Mouse (Mus musculus) hindbrain, embryonic 13.5 days (tissue): ENCODE data around the gene Sar1a. TPM values are rescaled to one million over a fixed set of nuclear protein-coding genes. Genes with fewer than 3 reads are reported as not detected.

ENCODE experiments used
- ATAC-seq: fragments of 200-750 bp; cut with Nextera tagmentation; 2 replicates; pipeline ENCODE4 v1.8.0; 2017; ENCODE audit warnings: moderate TSS enrichment; ENCODE audit not compliant: low FRiP score
- H3K27ac ChIP-seq: fragments of 300-500 bp; sonication (generic); 2 replicates; pipeline ENCODE4 v1.5.1; 2015; ENCODE audit warnings: inconsistent platforms, mild to moderate bottlenecking, moderate library complexity
- H3K27me3 ChIP-seq: fragments of 300-500 bp; sonication (generic); 2 replicates; pipeline ENCODE4 v1.6.1; 2015; ENCODE audit warnings: mild to moderate bottlenecking, inconsistent platforms
- H3K36me3 ChIP-seq: fragments of 300-500 bp; sonication (generic); 2 replicates; pipeline ENCODE4 v1.6.1; 2015; ENCODE audit warnings: mild to moderate bottlenecking, inconsistent platforms
- H3K4me1 ChIP-seq: fragments of 300-500 bp; sonication (generic); replicated peaks from 2 replicates; pipeline ENCODE4 v1.6.1; 2015; ENCODE audit warnings: inconsistent platforms
- H3K4me2 ChIP-seq: fragments of 300-500 bp; sonication (generic); 2 replicates; pipeline ENCODE4 v1.6.1; 2015; ENCODE audit warnings: inconsistent platforms, mild to moderate bottlenecking, moderate library complexity
- H3K4me3 ChIP-seq: fragments of 300-500 bp; sonication (generic); 2 replicates; pipeline ENCODE4 v1.5.1; 2015; ENCODE audit warnings: mild to moderate bottlenecking, inconsistent platforms
- H3K9ac ChIP-seq: fragments of 300-500 bp; sonication (generic); 2 replicates; pipeline ENCODE4 v1.6.1; 2015; ENCODE audit warnings: mild to moderate bottlenecking, inconsistent platforms
- H3K9me3 ChIP-seq: fragments of 300-500 bp; sonication (generic); 2 replicates; pipeline ENCODE4 v1.6.1; 2016; ENCODE audit warnings: inconsistent platforms
- WGBS: fragments of 180-500 bp; shearing (Covaris S2); methylation state at CpG from one replicate; pipeline ENCODE4 v1.1.7; 2015; 5-methylcytosine and 5-hydroxymethylcytosine counted together
- polyA plus RNA-seq: library from polyadenylated mRNA; unstranded; fragments of >200 nt; fragmentation: Nextera tagmentation; extraction: Ambion mirVana; gene quantifications from 2 replicates; pipeline ENCODE4 v1.2.1, GENCODE M21; 2015

Gene Sar1a
- polyA plus RNA-seq, 1 experiment from 2014 or later, result 201 TPM

DNA sequence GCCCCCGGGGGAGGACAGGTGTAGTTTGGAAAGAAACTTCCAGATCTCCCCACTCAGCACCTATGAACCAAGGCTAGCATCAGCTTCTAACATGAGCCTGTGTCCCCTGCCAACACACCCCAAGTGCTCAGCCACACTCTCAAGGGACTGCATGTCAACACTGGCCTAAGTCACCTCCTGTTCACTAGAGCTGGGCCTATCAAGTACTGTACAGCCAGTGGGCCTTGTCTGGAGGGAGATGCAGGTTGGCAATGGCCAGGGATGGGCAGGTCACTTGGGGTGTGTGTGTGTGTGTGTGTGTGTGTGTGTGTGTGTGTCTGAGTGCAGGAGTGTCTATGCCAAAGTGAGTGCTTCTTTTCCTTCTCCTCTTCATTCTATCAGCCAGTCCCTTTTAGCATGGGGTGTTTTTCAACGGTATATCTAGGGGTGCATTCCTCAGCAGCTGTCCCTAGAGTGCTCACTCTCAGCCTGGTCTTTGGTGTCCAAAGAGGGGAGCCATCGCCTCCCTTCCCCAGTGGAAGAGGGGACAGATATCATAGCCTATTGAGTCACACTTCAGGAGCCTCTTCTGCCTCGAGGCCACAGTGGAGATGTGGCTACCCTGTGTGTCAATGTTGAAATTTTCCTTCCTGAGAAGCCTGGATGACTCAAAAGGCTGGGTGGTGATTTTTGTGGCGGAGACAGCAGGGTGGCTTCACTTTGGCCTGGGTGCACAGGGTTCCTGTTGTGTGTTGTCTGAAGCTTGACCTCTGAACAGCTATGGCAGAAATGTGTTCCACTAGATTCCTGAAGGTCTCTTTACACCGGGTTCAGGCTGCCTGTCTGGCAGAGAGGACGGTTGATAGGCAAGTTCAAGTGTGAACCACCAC, 36.1 kb downstream of the Sar1a start:
- Histone ChIP-seq H3K4me1 (peaks cover 10% of the 10 kb centered on the region), H3K4me3 (peak overlapping the region; percentile 52; the same call in 1 of the 2 replicates), H3K27ac (no peak overlapping the region), H3K9ac (no peak overlapping the region), H3K36me3 (no peaks in the 10 kb centered on the region), H3K27me3 (peaks cover 36% of the 10 kb centered on the region), H3K9me3 (no peaks in the 10 kb centered on the region), H3K4me2 (peak overlapping the region; percentile 83)
- no peak for ATAC-seq
- 83% methylated on average over 7 of the region's 7 CpGs for WGBS

DNA sequence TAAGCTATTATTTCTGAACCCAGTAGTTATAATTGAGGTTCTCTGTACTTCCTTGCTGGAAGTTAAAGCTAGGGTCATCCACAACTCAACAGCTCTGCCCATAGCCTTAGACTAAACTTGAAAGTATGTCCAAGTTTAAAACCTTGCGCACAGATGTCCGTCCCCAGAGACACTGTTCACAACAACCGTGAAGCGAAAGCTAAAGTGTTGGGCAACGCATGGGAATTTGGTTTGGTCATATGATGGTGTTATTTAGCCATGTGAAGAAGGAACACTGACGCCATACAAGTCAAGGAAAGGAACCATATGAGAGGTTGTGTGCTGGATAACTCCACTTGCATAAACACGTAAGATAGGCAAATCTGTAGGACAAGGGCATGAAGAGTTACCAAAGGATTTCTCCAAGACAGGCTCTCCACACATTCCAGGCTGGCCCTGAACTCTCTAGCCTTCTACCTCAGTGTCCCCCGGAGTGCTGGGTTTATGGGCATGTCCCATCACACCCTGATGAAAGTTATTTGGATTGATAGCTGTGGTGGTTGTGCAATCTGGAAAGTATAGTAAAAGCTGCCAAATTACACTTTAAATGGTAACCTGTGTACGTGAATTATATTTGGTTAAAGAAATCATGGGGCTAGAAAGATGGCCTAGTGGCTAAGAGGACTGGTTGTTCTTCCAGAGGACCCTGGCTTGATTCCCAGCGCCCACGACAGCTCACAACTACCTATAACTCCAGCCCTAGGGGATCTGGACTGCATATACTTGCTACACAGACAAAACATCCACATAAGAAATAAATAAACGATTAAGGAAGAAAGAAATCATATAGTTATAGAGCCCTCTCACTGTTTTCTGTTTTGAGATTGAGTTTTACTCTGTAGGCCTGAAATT, 37.6 kb downstream of the Sar1a start:
- Histone ChIP-seq H3K27ac (no peak overlapping the region), H3K36me3 (no peaks in the 10 kb centered on the region), H3K4me1 (peaks cover 10% of the 10 kb centered on the region), H3K27me3 (peaks cover 30% of the 10 kb centered on the region), H3K9ac (no peak overlapping the region), H3K4me2 (no peak overlapping the region), H3K4me3 (no peak overlapping the region), H3K9me3 (no peaks in the 10 kb centered on the region)
- 88% methylated on average over 12 of the region's 12 CpGs for WGBS
- no peak for ATAC-seq

DNA sequence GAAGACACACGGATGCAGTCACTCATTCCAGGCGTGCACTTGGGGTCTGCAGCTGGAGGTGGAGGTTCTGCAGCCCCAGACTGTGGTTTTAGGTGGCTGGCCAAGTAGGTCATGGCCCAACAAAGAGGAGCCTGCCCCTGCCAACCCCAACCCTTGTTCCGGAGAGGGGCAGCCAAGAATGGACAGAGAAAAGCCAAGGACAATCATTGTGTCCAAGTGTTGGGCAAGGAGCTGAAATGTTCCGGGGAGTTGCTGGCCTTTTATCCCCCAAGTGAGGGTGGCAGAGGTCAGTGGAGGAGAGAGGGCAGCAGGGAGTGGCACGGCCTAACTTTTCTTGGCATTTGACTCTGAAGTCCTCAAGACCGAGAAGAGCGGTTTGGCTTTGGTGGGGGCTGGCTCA, 40.2 kb downstream of the Sar1a start:
- 86% methylated on average over 7 of the region's 7 CpGs for WGBS

DNA sequence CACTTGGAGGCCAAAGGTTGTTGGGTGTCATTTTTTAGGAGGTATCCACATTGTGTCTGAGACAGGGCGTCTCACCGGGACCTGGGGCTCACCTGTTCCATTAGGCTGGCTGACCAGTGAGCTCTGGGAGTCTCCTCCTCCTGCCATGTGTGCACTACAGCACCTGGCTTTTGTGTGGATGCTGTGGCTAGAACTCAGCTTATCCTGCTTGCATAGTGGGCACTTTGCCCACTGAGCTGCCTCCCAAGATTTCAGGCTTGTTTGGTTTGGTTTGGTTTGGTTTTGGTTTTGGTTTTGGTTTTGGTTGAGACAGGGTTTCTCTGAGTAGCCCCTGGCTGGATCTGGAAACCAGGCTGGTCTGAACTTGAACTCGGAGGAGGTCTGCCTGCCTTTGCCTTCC, 42.1 kb downstream of the Sar1a start:
- ATAC-seq, result no peak
- Histone ChIP-seq H3K27ac (no peak overlapping the region), H3K4me3 (no peak overlapping the region), H3K27me3 (peaks cover 5% of the 10 kb centered on the region), H3K4me2 (no peak overlapping the region), H3K36me3 (no peaks in the 10 kb centered on the region), H3K4me1 (no peaks in the 10 kb centered on the region), H3K9ac (no peak overlapping the region), H3K9me3 (no peaks in the 10 kb centered on the region)
- WGBS, result 82% methylated on average over 3 of the region's 3 CpGs

More for the DNA sequence above, 40.2 kb downstream of the Sar1a start:
- H3K9ac ChIP-seq, result no peak overlapping the region
- ATAC-seq, result no peak
- no peak overlapping the region for H3K27ac ChIP-seq
- peaks cover 16% of the 10 kb centered on the region for H3K27me3 ChIP-seq
- H3K4me1 ChIP-seq, result peaks cover 7% of the 10 kb centered on the region
- H3K36me3 ChIP-seq, result no peaks in the 10 kb centered on the region
- H3K4me3 ChIP-seq, result no peak overlapping the region
- H3K9me3 ChIP-seq, result no peaks in the 10 kb centered on the region
- H3K4me2 ChIP-seq, result no peak overlapping the region

DNA sequence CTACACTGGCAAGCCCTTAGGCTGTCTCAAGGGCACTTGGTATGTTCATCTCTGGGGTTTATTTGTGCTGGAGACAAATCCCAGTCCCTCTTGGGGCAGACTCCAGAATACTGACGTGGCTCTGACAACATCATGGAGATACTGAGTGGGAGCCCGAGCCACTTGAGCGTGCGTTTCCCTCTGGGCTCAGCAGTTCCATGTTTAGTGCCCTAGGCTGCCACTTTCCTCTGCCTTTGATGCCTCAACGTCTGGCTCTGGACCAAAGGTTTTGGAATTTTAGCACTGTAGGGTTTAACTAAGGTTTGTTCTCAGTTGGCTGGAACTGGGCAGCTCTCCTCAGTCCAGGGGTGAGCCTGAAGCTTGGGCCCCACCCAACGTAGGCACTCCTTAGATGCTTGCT, 43.2 kb downstream of the Sar1a start:
- Histone ChIP-seq H3K4me1 (no peaks in the 10 kb centered on the region), H3K9me3 (no peaks in the 10 kb centered on the region), H3K4me3 (no peak overlapping the region), H3K4me2 (no peak overlapping the region), H3K36me3 (no peaks in the 10 kb centered on the region), H3K27me3 (no peaks in the 10 kb centered on the region), H3K27ac (no peak overlapping the region), H3K9ac (no peak overlapping the region)
- no peak for ATAC-seq
- 74% methylated on average over 6 of the region's 6 CpGs for WGBS

DNA sequence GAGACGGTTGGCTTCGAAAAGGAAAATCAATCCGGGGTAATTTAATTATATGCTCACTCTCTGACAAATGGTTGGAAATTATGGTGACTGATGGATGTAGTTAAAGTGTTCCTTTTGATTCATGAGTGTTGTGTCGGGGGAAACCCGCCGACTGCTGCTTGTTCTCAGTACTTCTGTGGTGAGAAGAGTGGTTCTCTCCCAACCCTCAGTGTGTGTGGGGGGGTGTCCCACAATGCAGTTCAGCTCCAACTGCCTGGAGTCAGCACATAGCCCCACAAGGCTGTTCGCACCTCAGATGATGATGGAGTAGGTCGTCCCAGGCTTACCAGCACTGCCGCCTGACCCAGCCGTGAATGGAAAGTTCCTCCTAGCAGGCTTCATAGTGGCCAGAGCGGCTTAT, 49.1 kb downstream of the Sar1a start:
- 66% methylated on average over 11 of the region's 11 CpGs for WGBS
- ATAC-seq, result no peak
- Histone ChIP-seq H3K27ac (no peak overlapping the region), H3K36me3 (no peaks in the 10 kb centered on the region), H3K4me1 (no peaks in the 10 kb centered on the region), H3K9me3 (no peaks in the 10 kb centered on the region), H3K27me3 (no peaks in the 10 kb centered on the region), H3K9ac (no peak overlapping the region), H3K4me3 (no peak overlapping the region), H3K4me2 (no peak overlapping the region)

DNA sequence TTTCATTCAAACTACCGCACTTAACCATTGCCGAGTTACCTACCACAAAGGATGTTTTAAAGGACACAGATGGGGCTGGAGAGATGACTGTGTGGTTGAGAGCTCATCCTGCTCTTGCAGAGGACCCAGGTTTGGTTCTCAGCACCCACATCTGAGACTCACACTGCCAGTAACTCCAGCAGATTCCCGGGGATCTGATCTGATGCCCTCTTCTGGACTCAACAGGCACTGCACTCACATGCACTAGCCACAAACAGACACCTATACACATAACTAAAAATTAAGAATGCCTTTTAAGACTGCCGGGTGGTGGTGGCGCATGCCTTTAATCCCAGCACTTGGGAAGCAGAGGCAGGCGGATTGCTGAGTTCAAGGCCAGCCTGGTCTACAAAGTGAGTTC, 50.1 kb downstream of the Sar1a start:
- no peaks in the 10 kb centered on the region for H3K9me3 ChIP-seq

DNA sequence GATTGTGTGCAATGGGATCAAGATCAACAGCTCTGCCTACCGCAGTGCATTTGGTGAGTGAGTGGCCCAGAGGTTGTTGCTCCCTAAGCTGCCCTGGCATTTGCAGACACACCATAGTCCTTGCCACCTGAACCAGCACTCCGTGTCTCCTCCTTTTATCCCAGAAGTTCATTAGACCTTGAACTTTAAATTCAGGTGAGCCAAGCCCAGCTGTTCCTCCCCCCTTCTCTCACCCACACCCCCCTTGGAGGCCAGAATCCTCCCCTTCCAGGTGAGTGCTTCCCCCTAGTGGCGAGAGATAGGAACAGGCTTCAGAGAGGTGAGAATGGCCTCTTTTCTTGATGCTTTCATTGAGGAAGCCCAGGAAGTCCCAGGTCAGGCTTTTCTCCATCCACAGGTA, 54.3 kb downstream of the Sar1a start:
- H3K4me1 ChIP-seq, result no peaks in the 10 kb centered on the region
- no peak overlapping the region for H3K4me3 ChIP-seq
- H3K36me3 ChIP-seq, result peaks cover 28% of the 10 kb centered on the region
- no peak overlapping the region for H3K4me2 ChIP-seq
- WGBS, result 50% methylated on average over 3 of the region's 3 CpGs
- H3K9me3 ChIP-seq, result no peaks in the 10 kb centered on the region
- H3K9ac ChIP-seq, result no peak overlapping the region
- H3K27me3 ChIP-seq, result no peaks in the 10 kb centered on the region
- ATAC-seq, result no peak
- H3K27ac ChIP-seq, result no peak overlapping the region

More for the DNA sequence above, 50.1 kb downstream of the Sar1a start:
- H3K4me1 ChIP-seq, result no peaks in the 10 kb centered on the region
- 96% methylated on average over 6 of the region's 6 CpGs for WGBS
- H3K4me2 ChIP-seq, result no peak overlapping the region
- no peak overlapping the region for H3K9ac ChIP-seq
- H3K36me3 ChIP-seq, result no peaks in the 10 kb centered on the region
- H3K27me3 ChIP-seq, result no peaks in the 10 kb centered on the region
- H3K4me3 ChIP-seq, result no peak overlapping the region
- no peak overlapping the region for H3K27ac ChIP-seq
- no peak for ATAC-seq

DNA sequence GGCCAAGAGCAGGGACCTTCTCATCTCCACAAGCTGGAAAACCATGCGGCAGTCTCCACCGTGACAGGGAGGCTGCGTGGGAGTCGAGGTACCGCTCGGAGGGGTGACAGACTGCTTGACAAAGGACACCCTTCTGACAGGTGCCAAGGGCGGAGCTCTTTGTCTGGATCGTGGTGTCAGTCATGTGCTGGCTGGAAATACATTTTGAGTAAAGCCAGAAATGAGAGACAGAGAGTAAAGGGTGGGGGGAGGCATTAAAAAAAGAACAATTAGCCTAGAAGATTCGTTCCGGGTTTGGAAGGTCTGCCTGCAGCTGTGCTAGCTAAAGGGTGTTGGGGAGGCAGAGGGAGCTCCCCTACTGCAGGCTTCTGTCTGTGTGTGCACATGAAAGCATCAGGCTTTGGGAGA, 56.6 kb downstream of the Sar1a start:
- H3K36me3 ChIP-seq, result peaks cover 51% of the 10 kb centered on the region
- no peak overlapping the region for H3K4me2 ChIP-seq
- ATAC-seq, result no peak
- H3K27me3 ChIP-seq, result no peaks in the 10 kb centered on the region
- H3K4me1 ChIP-seq, result no peaks in the 10 kb centered on the region
- no peak overlapping the region for H3K4me3 ChIP-seq
- WGBS, result 69% methylated on average over 10 of the region's 10 CpGs
- H3K9me3 ChIP-seq, result no peaks in the 10 kb centered on the region
- 0 out of 2 replicates have a peak overlapping the region, but pooled peaks have one; percentile 4 for H3K9ac ChIP-seq
- peak overlapping the region; percentile 13 for H3K27ac ChIP-seq

DNA sequence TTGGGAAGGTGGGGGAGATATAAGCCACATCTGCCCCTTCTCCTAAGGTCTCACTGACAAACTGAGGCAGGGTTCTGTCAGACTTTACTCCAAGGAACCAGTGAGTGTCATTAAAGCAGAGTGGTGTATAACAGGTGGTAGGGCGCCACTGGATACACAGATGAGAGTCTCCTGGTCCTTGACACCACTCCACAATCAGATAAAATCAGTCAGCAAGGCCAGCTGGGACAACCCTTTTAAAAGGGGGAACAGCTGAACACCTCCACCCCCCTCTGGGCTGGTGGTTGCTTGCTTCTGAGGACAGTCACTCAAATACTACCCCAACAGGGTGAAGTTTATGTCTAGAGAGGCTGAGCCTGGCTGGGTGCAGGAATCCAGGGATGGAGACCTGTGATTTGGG, 57.4 kb downstream of the Sar1a start:
- H3K4me1 ChIP-seq, result no peaks in the 10 kb centered on the region
- H3K4me3 ChIP-seq, result no peak overlapping the region
- ATAC-seq, result no peak
- 0 out of 2 replicates have a peak overlapping the region, but pooled peaks have one; percentile 4 for H3K9ac ChIP-seq
- H3K36me3 ChIP-seq, result peaks cover 59% of the 10 kb centered on the region
- 100% methylated on average over 1 of the region's 1 CpGs for WGBS
- no peak overlapping the region for H3K27ac ChIP-seq
- no peaks in the 10 kb centered on the region for H3K9me3 ChIP-seq
- no peaks in the 10 kb centered on the region for H3K27me3 ChIP-seq
- no peak overlapping the region for H3K4me2 ChIP-seq

DNA sequence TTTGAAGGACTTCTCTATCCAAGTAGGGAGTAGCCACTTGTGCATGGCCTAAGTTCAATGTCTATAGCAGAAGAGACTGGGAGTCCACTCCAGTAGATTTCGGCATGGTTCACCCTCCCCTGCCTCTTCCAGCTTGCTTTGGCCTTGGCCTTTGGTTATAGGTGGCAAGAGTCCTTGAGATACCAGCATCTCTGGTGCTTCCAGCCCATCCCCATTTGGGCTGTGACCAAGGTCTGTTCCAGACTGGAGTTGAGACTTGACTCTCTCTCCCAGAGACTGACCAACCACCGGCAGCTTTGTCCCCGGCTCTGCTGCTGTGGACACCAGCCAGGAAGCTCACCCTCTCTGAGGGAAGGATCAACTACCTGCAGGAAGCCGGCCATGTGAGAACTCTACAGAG, 58.0 kb downstream of the Sar1a start:
- no peak for ATAC-seq
- 94% methylated on average over 4 of the region's 4 CpGs for WGBS
- H3K4me2 ChIP-seq, result no peak overlapping the region
- H3K9me3 ChIP-seq, result no peaks in the 10 kb centered on the region
- H3K36me3 ChIP-seq, result peaks cover 65% of the 10 kb centered on the region
- no peak overlapping the region for H3K9ac ChIP-seq
- H3K27ac ChIP-seq, result no peak overlapping the region
- H3K4me3 ChIP-seq, result no peak overlapping the region
- H3K4me1 ChIP-seq, result no peaks in the 10 kb centered on the region
- no peaks in the 10 kb centered on the region for H3K27me3 ChIP-seq

DNA sequence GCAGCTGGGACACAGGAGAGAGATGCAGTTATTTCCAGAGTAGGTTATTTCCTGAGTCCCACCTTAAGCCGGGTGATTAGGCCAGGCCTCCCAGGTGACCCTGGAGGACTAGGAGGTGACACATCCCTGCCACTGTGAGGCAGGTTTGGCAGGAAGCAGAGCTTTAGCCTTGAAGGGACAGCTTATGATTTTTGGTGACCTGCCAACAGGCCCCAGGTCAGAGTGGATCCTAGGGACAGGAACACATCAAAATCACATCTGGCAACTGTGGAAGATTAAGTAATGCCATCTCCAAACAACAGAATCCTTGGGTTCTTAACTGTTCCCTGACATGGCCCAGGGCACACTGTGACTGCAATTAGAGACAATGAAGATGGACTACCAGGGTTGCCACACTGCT, 61.2 kb downstream of the Sar1a start:
- Histone ChIP-seq H3K36me3 (peaks cover 97% of the 10 kb centered on the region), H3K9ac (no peak overlapping the region), H3K27ac (no peak overlapping the region), H3K4me1 (no peaks in the 10 kb centered on the region), H3K27me3 (no peaks in the 10 kb centered on the region), H3K4me2 (no peak overlapping the region), H3K4me3 (no peak overlapping the region), H3K9me3 (no peaks in the 10 kb centered on the region; the same call in 1 of the 2 replicates)
- WGBS, result 90% methylated on average over 1 of the region's 1 CpGs
- ATAC-seq, result no peak
